Mouse (Mus musculus) liver, postnatal 0 days (tissue): ENCODE results near the gene Atp5d.

Experiments
- CTCF ChIP-seq: sonication (generic); IDR thresholded peaks from 2 replicates; pipeline ENCODE4 v1.5.1; 2016; ENCODE audit warnings: antibody characterized with exemption, low read depth
- EP300 ChIP-seq: IDR thresholded peaks from 2 replicates; pipeline ENCODE4 v1.6.1; 2016; ENCODE audit warnings: antibody characterized with exemption, low read depth, mild to moderate bottlenecking

GRCm38 (mm10) chr10:80169651-80170050 lies 31.2 kb downstream of the Atp5d start:
- no peak for TF ChIP-seq EP300
- no peak for TF ChIP-seq CTCF
